Comparison of ENCODE assay signal across 20 mouse cellular contexts in the genomic region with DNA sequence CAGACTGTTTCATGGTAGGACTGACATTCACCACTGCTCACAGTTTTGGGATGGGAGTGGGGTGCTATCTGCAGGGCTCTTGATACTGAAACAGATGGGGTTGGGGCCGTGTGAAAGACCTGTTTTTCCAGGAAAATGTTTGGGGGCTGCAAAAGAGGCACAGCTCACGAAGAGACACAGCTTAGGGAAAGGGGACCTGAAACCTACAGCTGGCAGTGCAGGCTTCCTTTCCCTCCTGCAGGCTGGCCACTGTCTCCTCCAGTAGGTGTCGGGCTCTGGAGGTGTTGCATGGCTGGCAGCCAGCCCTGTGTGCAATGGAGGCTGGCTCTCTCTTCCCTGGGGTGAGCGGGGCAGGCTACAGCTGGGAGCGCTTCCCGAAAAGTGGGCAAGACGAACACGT. TPM values are rescaled to one million over a fixed set of nuclear protein-coding genes. Genes with fewer than 3 reads are reported as not detected.
A peak's percentile ranks its signal among the peaks of the same experiment; 100 is the strongest.
DNase-seq lines count a peak whose midpoint lies in the region; ATAC-seq and TF ChIP-seq lines count a peak whose summit lies in the region.
"Had no signal": no experiment of that assay in that cellular context is flagged by ENCODE, and none has a peak within 500 bp of the region (broad histone marks: within the 10 kb centered on the region; RNA-seq: fewer than 3 reads in every experiment).

No protein-coding gene starts in this region.

- H3K4me3 ChIP-seq in liver, postnatal 0 days (ENCODE audit: low read depth, low read length), result no peak overlapping the region
- H3K4me3 ChIP-seq in liver, embryonic 11.5 days (ENCODE audit: low read depth, low read length), result no peak overlapping the region
- H3K4me3 ChIP-seq: embryonic facial prominence, embryonic 12.5 days; hindbrain, embryonic 10.5 days; intestine, embryonic 15.5 days; limb, embryonic 10.5 days; myocyte had no signal

- no peak overlapping the region for H3K27ac ChIP-seq in liver, postnatal 0 days (ENCODE audit: low read depth)
- no peak overlapping the region for H3K27ac ChIP-seq in liver, embryonic 11.5 days (ENCODE audit: low read depth, low read length)
- H3K27ac ChIP-seq: hindbrain, embryonic 10.5 days; intestine, embryonic 15.5 days; limb, embryonic 10.5 days; liver, embryonic 14.5 days had no signal

- 65% methylated on average over 8 of the region's 8 CpGs for WGBS in liver, postnatal 0 days (ENCODE audit: insufficient replicate concordance)
- WGBS in liver, embryonic 11.5 days, result 58% methylated on average over 8 of the region's 8 CpGs

- H3K4me2 ChIP-seq in liver, postnatal 0 days (ENCODE audit: low read depth, low read length), result no peak overlapping the region
- H3K4me2 ChIP-seq in liver, embryonic 11.5 days, result no peak overlapping the region
- H3K4me2 ChIP-seq: embryonic facial prominence, embryonic 12.5 days; intestine, embryonic 15.5 days had no signal

- no peak for DNase-seq in frontal cortex, postnatal 14 days (ENCODE audit: low spot score in 2 of 2)
- no peak for DNase-seq in liver, postnatal 0 days
- DNase-seq in liver, embryonic 11.5 days (ENCODE audit: low spot score), result no peak
- peak; percentile 27 to 46 for DNase-seq in spleen, postnatal 36 days (ENCODE audit: low spot score in 2 of 2)
- DNase-seq in spleen, postnatal 4 days (ENCODE audit: low spot score in 2 of 2), result no peak
- no peak for DNase-seq in embryo, embryonic 10.5 days (ENCODE audit: low spot score)
- no peak for DNase-seq in lung, postnatal 14 days
- DNase-seq: adrenal gland, postnatal 14 days; cerebellum, adult 18-20 months; cerebellum, postnatal 36 days; heart, adult 11 months; kidney, postnatal 4 days had no signal

- peak; percentile 66 for ATAC-seq in frontal cortex, adult (ENCODE audit: low TSS enrichment)
- no peak for ATAC-seq in liver, postnatal 0 days
- no peak for ATAC-seq in liver, embryonic 11.5 days (replicated peaks; ENCODE audit: low FRiP score)
- ATAC-seq: intestine, embryonic 15.5 days; lung, postnatal 0 days had no signal

- H3K36me3 ChIP-seq in liver, postnatal 0 days (replicated peaks; ENCODE audit: insufficient read depth, low read length), result no peaks in the 10 kb centered on the region
- no peaks in the 10 kb centered on the region for H3K36me3 ChIP-seq in liver, embryonic 11.5 days (ENCODE audit: control insufficient read depth, insufficient read depth, low read length)
- H3K36me3 ChIP-seq: embryonic facial prominence, embryonic 12.5 days; hindbrain, embryonic 10.5 days; intestine, embryonic 15.5 days; limb, embryonic 10.5 days had no signal

- no peaks in the 10 kb centered on the region for H3K9me3 ChIP-seq in liver, postnatal 0 days (ENCODE audit: low read length)
- no peaks in the 10 kb centered on the region for H3K9me3 ChIP-seq in liver, embryonic 11.5 days (ENCODE audit: control insufficient read depth, low read length)
- H3K9me3 ChIP-seq: embryonic facial prominence, embryonic 12.5 days; hindbrain, embryonic 10.5 days; intestine, embryonic 15.5 days; limb, embryonic 10.5 days had no signal

- H3K4me1 ChIP-seq in liver, postnatal 0 days (ENCODE audit: insufficient read depth), result no peaks in the 10 kb centered on the region
- no peaks in the 10 kb centered on the region for H3K4me1 ChIP-seq in liver, embryonic 11.5 days (replicated peaks; ENCODE audit: control insufficient read depth, insufficient read depth, low read length)
- H3K4me1 ChIP-seq: embryonic facial prominence, embryonic 12.5 days; intestine, embryonic 15.5 days had no signal

- no peak for TF ChIP-seq EP300 in liver, postnatal 0 days (IDR thresholded peaks at IDR 0.05; ENCODE audit: low read depth)

- no peaks in the 10 kb centered on the region for H3K27me3 ChIP-seq in liver, postnatal 0 days (ENCODE audit: insufficient read depth, low read length)
- peaks cover under 1% of the 10 kb centered on the region; the same call in 1 of the 2 replicates for H3K27me3 ChIP-seq in liver, embryonic 11.5 days (replicated peaks; ENCODE audit: control insufficient read depth, insufficient read depth, low read length)
- H3K27me3 ChIP-seq: intestine, embryonic 15.5 days had no signal

- no peak overlapping the region for H3K9ac ChIP-seq in liver, postnatal 0 days (replicated peaks)
- no peak overlapping the region for H3K9ac ChIP-seq in liver, embryonic 11.5 days (ENCODE audit: low read depth, low read length)
- H3K9ac ChIP-seq: embryonic facial prominence, embryonic 12.5 days; intestine, embryonic 15.5 days; liver, embryonic 14.5 days had no signal

- 0 out of 2 replicates have a peak, but pooled peaks have one; percentile 16 for TF ChIP-seq CTCF in liver, postnatal 0 days (IDR thresholded peaks at IDR 0.05; ENCODE audit: low read depth)

RNA-seq across cellular contexts. Expression of gene Nphp4, which starts 48.2 kb away (rescaled TPM):
- 0.06 and 0.09 TPM in 2 replicates for polyA plus RNA-seq in liver, postnatal 0 days (2015; fragmentation: Nextera tagmentation; extraction: Ambion mirVana)
- polyA plus RNA-seq in liver, embryonic 11.5 days (2014; fragmentation: Nextera tagmentation; extraction: Ambion mirVana), result 1.0 and 1.2 TPM in 2 replicates

RNA-seq across cellular contexts. Expression of gene Kcnab2, which starts 49.4 kb away (rescaled TPM):
- 4.2 and 6.7 TPM in 2 replicates for polyA plus RNA-seq in liver, postnatal 0 days (2015; fragmentation: Nextera tagmentation; extraction: Ambion mirVana)
- 9.6 and 9.8 TPM in 2 replicates for polyA plus RNA-seq in liver, embryonic 11.5 days (2014; fragmentation: Nextera tagmentation; extraction: Ambion mirVana)

Comparison
In these comparisons a context has a peak if more than half of its experiments do, and no peak if none do; other contexts are left out.
1. DNase-seq: peak in spleen, postnatal 36 days (2 of 2); none in frontal cortex, postnatal 14 days (0 of 2), liver, postnatal 0 days (single experiment), liver, embryonic 11.5 days (single experiment), spleen, postnatal 4 days (0 of 2), embryo, embryonic 10.5 days (single experiment) and lung, postnatal 14 days (single experiment).